Mouse (Mus musculus): ENCODE results near the gene Cacna1i. TPM values are rescaled to one million over a fixed set of nuclear protein-coding genes. Genes with fewer than 3 reads are reported as not detected.

Cacna1i gene
- polyA plus RNA-seq, 1 experiment from 2014 or later = 0.06 TPM

GRCm38 (mm10) chr15:80387185-80387584, 100.1 kb downstream of the Cacna1i start:
- H3K27me3 ChIP-seq = no peaks in the 10 kb centered on the region
- H3K27ac ChIP-seq = no peak overlapping the region
- H3K36me3 ChIP-seq = no peaks in the 10 kb centered on the region
- no peak overlapping the region for H3K4me2 ChIP-seq
- H3K9ac ChIP-seq = no peak overlapping the region
- H3K4me3 ChIP-seq = no peak overlapping the region
- H3K4me1 ChIP-seq = no peaks in the 10 kb centered on the region
- no peak for ATAC-seq (ENCODE audit: insufficient number of reproducible peaks, low FRiP score, low TSS enrichment, low read depth)
- no peaks in the 10 kb centered on the region for H3K9me3 ChIP-seq
- 86% methylated on average over 2 of the region's 2 CpGs for WGBS

GRCm38 (mm10) chr15:80391791-80392190, 104.8 kb downstream of the Cacna1i start:
- WGBS = 81% methylated on average over 14 of the region's 14 CpGs
- Histone ChIP-seq H3K4me2 (no peak overlapping the region), H3K27ac (no peak overlapping the region), H3K9me3 (no peaks in the 10 kb centered on the region), H3K4me3 (no peak overlapping the region), H3K27me3 (no peaks in the 10 kb centered on the region), H3K4me1 (no peaks in the 10 kb centered on the region), H3K36me3 (no peaks in the 10 kb centered on the region), H3K9ac (no peak overlapping the region)
- no peak for ATAC-seq (ENCODE audit: insufficient number of reproducible peaks, low FRiP score, low TSS enrichment, low read depth)

GRCm38 (mm10) chr15:80395035-80395434, 108.0 kb downstream of the Cacna1i start:
- Histone ChIP-seq H3K9ac (no peak overlapping the region), H3K4me2 (no peak overlapping the region), H3K27me3 (no peaks in the 10 kb centered on the region), H3K9me3 (no peaks in the 10 kb centered on the region; the same call in 1 of the 2 replicates), H3K27ac (no peak overlapping the region), H3K4me1 (no peaks in the 10 kb centered on the region), H3K36me3 (no peaks in the 10 kb centered on the region), H3K4me3 (no peak overlapping the region)
- 69% methylated on average over 22 of the region's 22 CpGs for WGBS
- ATAC-seq (ENCODE audit: insufficient number of reproducible peaks, low FRiP score, low TSS enrichment, low read depth) = no peak

GRCm38 (mm10) chr15:80399451-80399850, 112.4 kb downstream of the Cacna1i start:
- Histone ChIP-seq H3K4me1 (no peaks in the 10 kb centered on the region), H3K27ac (no peak overlapping the region), H3K4me2 (no peak overlapping the region), H3K4me3 (no peak overlapping the region), H3K9ac (no peak overlapping the region), H3K9me3 (no peaks in the 10 kb centered on the region; the same call in 1 of the 2 replicates), H3K36me3 (no peaks in the 10 kb centered on the region), H3K27me3 (no peaks in the 10 kb centered on the region)
- 71% methylated on average over 1 of the region's 1 CpGs for WGBS
- no peak for ATAC-seq (ENCODE audit: insufficient number of reproducible peaks, low FRiP score, low TSS enrichment, low read depth)

GRCm38 (mm10) chr15:80401387-80401898, 114.4 kb downstream of the Cacna1i start:
- no peaks in the 10 kb centered on the region for H3K36me3 ChIP-seq
- H3K27me3 ChIP-seq = no peaks in the 10 kb centered on the region
- no peak overlapping the region for H3K4me3 ChIP-seq
- H3K9me3 ChIP-seq = no peaks in the 10 kb centered on the region; the same call in 1 of the 2 replicates
- H3K4me1 ChIP-seq = no peaks in the 10 kb centered on the region
- H3K4me2 ChIP-seq = no peak overlapping the region
- WGBS = 57% methylated on average over 2 of the region's 2 CpGs
- no peak overlapping the region for H3K9ac ChIP-seq
- no peak overlapping the region for H3K27ac ChIP-seq
- ATAC-seq (ENCODE audit: insufficient number of reproducible peaks, low FRiP score, low TSS enrichment, low read depth) = no peak

- no peak overlapping the region for H3K9ac ChIP-seq
- no peaks in the 10 kb centered on the region; the same call in 1 of the 2 replicates for H3K9me3 ChIP-seq
- WGBS = 76% methylated on average over 8 of the region's 8 CpGs
- H3K4me2 ChIP-seq = no peak overlapping the region
- no peak overlapping the region for H3K27ac ChIP-seq
- no peak for ATAC-seq (ENCODE audit: insufficient number of reproducible peaks, low FRiP score, low TSS enrichment, low read depth)
- no peaks in the 10 kb centered on the region for H3K27me3 ChIP-seq
- no peaks in the 10 kb centered on the region for H3K4me1 ChIP-seq
- no peaks in the 10 kb centered on the region for H3K36me3 ChIP-seq
- no peak overlapping the region for H3K4me3 ChIP-seq
Measured at GRCm38 (mm10) chr15:80401980-80402379, 114.9 kb downstream of the Cacna1i start.

- H3K9ac ChIP-seq = no peak overlapping the region
- no peaks in the 10 kb centered on the region for H3K36me3 ChIP-seq
- no peak overlapping the region for H3K4me3 ChIP-seq
- ATAC-seq (ENCODE audit: insufficient number of reproducible peaks, low FRiP score, low TSS enrichment, low read depth) = no peak
- peak overlapping the region; percentile 38; the same call in 1 of the 2 replicates for H3K27ac ChIP-seq
- peaks cover 4% of the 10 kb centered on the region; the same call in 1 of the 2 replicates for H3K9me3 ChIP-seq
- no peak overlapping the region for H3K4me2 ChIP-seq
- WGBS = 26% methylated on average over 1 of the region's 1 CpGs
- no peaks in the 10 kb centered on the region for H3K27me3 ChIP-seq
- H3K4me1 ChIP-seq = peaks cover 5% of the 10 kb centered on the region; the same call in 1 of the 2 replicates
Measured at GRCm38 (mm10) chr15:80407873-80408272, 120.8 kb downstream of the Cacna1i start.

GRCm38 (mm10) chr15:80410661-80411060, 123.6 kb downstream of the Cacna1i start:
- Histone ChIP-seq H3K36me3 (no peaks in the 10 kb centered on the region), H3K27ac (no peak overlapping the region), H3K9ac (no peak overlapping the region), H3K4me3 (no peak overlapping the region), H3K9me3 (peaks cover 4% of the 10 kb centered on the region; the same call in 1 of the 2 replicates), H3K27me3 (no peaks in the 10 kb centered on the region), H3K4me1 (peaks cover 17% of the 10 kb centered on the region; the same call in 1 of the 2 replicates), H3K4me2 (no peak overlapping the region)
- WGBS = 61% methylated on average over 7 of the region's 7 CpGs
- no peak for ATAC-seq (ENCODE audit: insufficient number of reproducible peaks, low FRiP score, low TSS enrichment, low read depth)

- no peak for ATAC-seq (ENCODE audit: insufficient number of reproducible peaks, low FRiP score, low TSS enrichment, low read depth)
- Histone ChIP-seq H3K36me3 (no peaks in the 10 kb centered on the region), H3K4me3 (no peak overlapping the region), H3K27me3 (no peaks in the 10 kb centered on the region), H3K9ac (no peak overlapping the region), H3K9me3 (peaks cover 4% of the 10 kb centered on the region; the same call in 1 of the 2 replicates), H3K4me2 (no peak overlapping the region), H3K27ac (no peak overlapping the region), H3K4me1 (peaks cover 15% of the 10 kb centered on the region; the same call in 1 of the 2 replicates)
- 46% methylated on average over 4 of the region's 4 CpGs for WGBS
Measured at GRCm38 (mm10) chr15:80413070-80413469, 126.0 kb downstream of the Cacna1i start.

- Histone ChIP-seq H3K36me3 (no peaks in the 10 kb centered on the region), H3K4me3 (no peak overlapping the region), H3K9ac (no peak overlapping the region), H3K27me3 (no peaks in the 10 kb centered on the region), H3K4me1 (peaks cover 12% of the 10 kb centered on the region; the same call in 1 of the 2 replicates), H3K9me3 (peaks cover 4% of the 10 kb centered on the region; the same call in 1 of the 2 replicates), H3K27ac (no peak overlapping the region), H3K4me2 (no peak overlapping the region)
- ATAC-seq (ENCODE audit: insufficient number of reproducible peaks, low FRiP score, low TSS enrichment, low read depth) = no peak
- WGBS = 80% methylated on average over 17 of the region's 17 CpGs
Measured at GRCm38 (mm10) chr15:80413988-80414721, 127.1 kb downstream of the Cacna1i start.

- H3K9ac ChIP-seq = no peak overlapping the region
- H3K9me3 ChIP-seq = peaks cover 4% of the 10 kb centered on the region; the same call in 1 of the 2 replicates
- H3K4me3 ChIP-seq = no peak overlapping the region
- H3K27ac ChIP-seq = no peak overlapping the region
- no peak for ATAC-seq (ENCODE audit: insufficient number of reproducible peaks, low FRiP score, low TSS enrichment, low read depth)
- H3K36me3 ChIP-seq = no peaks in the 10 kb centered on the region
- 83% methylated on average over 4 of the region's 4 CpGs for whole genome bisulfite sequencing
- no peaks in the 10 kb centered on the region for H3K27me3 ChIP-seq
- no peak overlapping the region for H3K4me2 ChIP-seq
- peaks cover 12% of the 10 kb centered on the region; the same call in 1 of the 2 replicates for H3K4me1 ChIP-seq
Measured at GRCm38 (mm10) chr15:80415132-80415531, 128.1 kb downstream of the Cacna1i start.

GRCm38 (mm10) chr15:80417066-80417465, 130.0 kb downstream of the Cacna1i start:
- WGBS = 47% methylated on average over 8 of the region's 9 CpGs
- H3K4me1 ChIP-seq = peaks cover 12% of the 10 kb centered on the region; the same call in 1 of the 2 replicates
- no peak overlapping the region for H3K27ac ChIP-seq
- H3K36me3 ChIP-seq = no peaks in the 10 kb centered on the region
- no peak overlapping the region for H3K4me2 ChIP-seq
- no peak for ATAC-seq (ENCODE audit: insufficient number of reproducible peaks, low FRiP score, low TSS enrichment, low read depth)
- H3K9me3 ChIP-seq = no peaks in the 10 kb centered on the region
- no peaks in the 10 kb centered on the region for H3K27me3 ChIP-seq
- no peak overlapping the region for H3K9ac ChIP-seq
- no peak overlapping the region for H3K4me3 ChIP-seq
